In genomic region chr11:80050088-80050487, GRCm38 (mm10) we compare ENCODE assay signal across 17 mouse cellular contexts. TPM values are rescaled to one million over a fixed set of nuclear protein-coding genes. Genes with fewer than 3 reads are reported as not detected.
A peak's percentile ranks its signal among the peaks of the same experiment; 100 is the strongest.
DNase-seq lines count a peak whose midpoint lies in the region; ATAC-seq lines count a peak whose summit lies in the region.
"Had no signal": no experiment of that assay in that cellular context is flagged by ENCODE, and none has a peak within 500 bp of the region (broad histone marks: within the 10 kb centered on the region; RNA-seq: fewer than 3 reads in every experiment).

No protein-coding gene starts in this region.

- DNase-seq in embryo, embryonic 11 days = peak; percentile 17
- no peak for DNase-seq in embryo, embryonic 10.5 days (ENCODE audit: low spot score)
- DNase-seq in lung, postnatal 10 days = peak; percentile 8
- no peak for DNase-seq in lung, postnatal 4 days
- DNase-seq in thymus, postnatal 4 days = no peak
- DNase-seq in midbrain, embryonic 11.5 days (ENCODE audit: low spot score, missing footprints) = no peak
- DNase-seq: cerebellum, adult 11 months; gastrocnemius, postnatal 14 days; kidney, adult 9 months; lung, adult 18-20 months; midbrain, embryonic 14.5 days; spleen, adult 18-20 months had no signal

- peak overlapping the region; percentile 86 for H3K27ac ChIP-seq in heart, embryonic 15.5 days
- H3K27ac ChIP-seq in midbrain, embryonic 11.5 days (ENCODE audit: low read depth, low read length) = no peak overlapping the region
- H3K27ac ChIP-seq: forebrain, embryonic 15.5 days; neural tube, embryonic 13.5 days had no signal

- peaks cover 21% of the 10 kb centered on the region for H3K36me3 ChIP-seq in heart, embryonic 15.5 days
- no peaks in the 10 kb centered on the region for H3K36me3 ChIP-seq in midbrain, embryonic 11.5 days (ENCODE audit: control insufficient read depth, insufficient read depth, low read length)

- no peak overlapping the region for H3K9ac ChIP-seq in heart, embryonic 15.5 days
- H3K9ac ChIP-seq in midbrain, embryonic 11.5 days (ENCODE audit: low read length) = no peak overlapping the region
- H3K9ac ChIP-seq: forebrain, embryonic 15.5 days; neural tube, embryonic 13.5 days had no signal

- no peak overlapping the region for H3K4me3 ChIP-seq in heart, embryonic 15.5 days
- no peak overlapping the region for H3K4me3 ChIP-seq in midbrain, embryonic 11.5 days (ENCODE audit: low read depth, low read length)
- H3K4me3 ChIP-seq: forebrain, embryonic 15.5 days; neural tube, embryonic 13.5 days had no signal

- no peaks in the 10 kb centered on the region for H3K27me3 ChIP-seq in heart, embryonic 15.5 days
- no peaks in the 10 kb centered on the region for H3K27me3 ChIP-seq in midbrain, embryonic 11.5 days (ENCODE audit: control insufficient read depth, insufficient read depth, low read length)
- H3K27me3 ChIP-seq: forebrain, embryonic 15.5 days; neural tube, embryonic 13.5 days had no signal

- peak; percentile 90 for ATAC-seq in heart, embryonic 15.5 days (replicated peaks; ENCODE audit: insufficient number of reproducible peaks, insufficient read depth, low FRiP score, low read depth)
- no peak for ATAC-seq in granulocyte monocyte progenitor cell, adult 5-6 weeks (replicated peaks; ENCODE audit: poor library complexity, severe bottlenecking)
- no peak for ATAC-seq in midbrain, embryonic 11.5 days (ENCODE audit: low FRiP score)
- ATAC-seq: forebrain, embryonic 15.5 days; hindbrain, embryonic 16.5 days had no signal

- no peaks in the 10 kb centered on the region for H3K9me3 ChIP-seq in heart, embryonic 15.5 days (replicated peaks)
- H3K9me3 ChIP-seq in midbrain, embryonic 11.5 days (ENCODE audit: control insufficient read depth, low read length) = no peaks in the 10 kb centered on the region
- H3K9me3 ChIP-seq: forebrain, embryonic 15.5 days; neural tube, embryonic 13.5 days had no signal

- H3K4me1 ChIP-seq in heart, embryonic 15.5 days (replicated peaks) = peaks cover 32% of the 10 kb centered on the region
- H3K4me1 ChIP-seq in midbrain, embryonic 11.5 days (ENCODE audit: control insufficient read depth, insufficient read depth, low read length) = no peaks in the 10 kb centered on the region
- H3K4me1 ChIP-seq: forebrain, embryonic 15.5 days; neural tube, embryonic 13.5 days had no signal

- 21% methylated on average over 2 of the region's 2 CpGs for WGBS in heart, embryonic 15.5 days
- WGBS in midbrain, embryonic 11.5 days = 67% methylated on average over 2 of the region's 2 CpGs

- peak overlapping the region; percentile 28; the same call in 1 of the 2 replicates for H3K4me2 ChIP-seq in heart, embryonic 15.5 days
- no peak overlapping the region for H3K4me2 ChIP-seq in midbrain, embryonic 11.5 days
- H3K4me2 ChIP-seq: forebrain, embryonic 15.5 days; neural tube, embryonic 13.5 days had no signal

RNA-seq across cellular contexts. Expression of gene Crlf3, which starts 30.7 kb away (rescaled TPM):
- 29.2 and 37.4 TPM in 2 replicates for polyA plus RNA-seq in heart, embryonic 15.5 days (2015; fragmentation: Nextera tagmentation; extraction: Ambion mirVana)
- 85.9 and 104 TPM in 2 replicates for total RNA-seq in granulocyte monocyte progenitor cell, adult 5-6 weeks (2014; fragmentation: Nextera tagmentation)
- 95.3 and 97.5 TPM in 2 replicates for total RNA-seq in granulocyte monocyte progenitor cell, adult 5-6 weeks (2017)
- 29.2 and 30.4 TPM in 2 replicates for polyA plus RNA-seq in midbrain, embryonic 11.5 days (2014; fragmentation: Nextera tagmentation; extraction: Ambion mirVana)

RNA-seq across cellular contexts. Expression of gene Atad5, which starts 39.1 kb away (rescaled TPM):
- 4.4 and 4.7 TPM in 2 replicates for polyA plus RNA-seq in heart, embryonic 15.5 days (2015; fragmentation: Nextera tagmentation; extraction: Ambion mirVana)
- 29.5 and 45.3 TPM in 2 replicates for total RNA-seq in granulocyte monocyte progenitor cell, adult 5-6 weeks (2014; fragmentation: Nextera tagmentation)
- 34.5 and 37.3 TPM in 2 replicates for total RNA-seq in granulocyte monocyte progenitor cell, adult 5-6 weeks (2017)
- polyA plus RNA-seq in midbrain, embryonic 11.5 days (2014; fragmentation: Nextera tagmentation; extraction: Ambion mirVana) = 19.1 and 20.1 TPM in 2 replicates

RNA-seq across cellular contexts. Expression of gene Suz12, which starts 57.2 kb away (rescaled TPM):
- 14.2 and 15.1 TPM in 2 replicates for polyA plus RNA-seq in heart, embryonic 15.5 days (2015; fragmentation: Nextera tagmentation; extraction: Ambion mirVana)
- 79.4 and 102 TPM in 2 replicates for total RNA-seq in granulocyte monocyte progenitor cell, adult 5-6 weeks (2014; fragmentation: Nextera tagmentation)
- 81.6 and 97.8 TPM in 2 replicates for total RNA-seq in granulocyte monocyte progenitor cell, adult 5-6 weeks (2017)
- polyA plus RNA-seq in midbrain, embryonic 11.5 days (2014; fragmentation: Nextera tagmentation; extraction: Ambion mirVana) = 28.4 and 30.0 TPM in 2 replicates

Comparison
In these comparisons a context has a peak if more than half of its experiments do, and no peak if none do; other contexts are left out.
1. DNase-seq: peak in embryo, embryonic 11 days (single experiment) and lung, postnatal 10 days (single experiment); none in embryo, embryonic 10.5 days (single experiment), lung, postnatal 4 days (0 of 2), thymus, postnatal 4 days (single experiment) and midbrain, embryonic 11.5 days (single experiment).